Mouse (Mus musculus) lung, adult 2 months (tissue): ENCODE measurements around the gene Hmgb1.

ENCODE experiments used
- CTCF ChIP-seq: fragments of 200-500 bp; IDR thresholded peaks from 2 replicates; pipeline ENCODE4 v1.5.1; 2011; ENCODE audit warnings: mild to moderate bottlenecking, low read length, control low read depth; ENCODE audit not compliant: insufficient read depth
- POLR2A ChIP-seq: fragments of 200-500 bp; IDR thresholded peaks from 2 replicates; pipeline ENCODE4 v1.6.1; 2011; ENCODE audit warnings: low read depth, mild to moderate bottlenecking, control low read depth, low read length, borderline replicate concordance; ENCODE audit errors: extremely low read depth

- TF ChIP-seq POLR2A = 0 out of 2 replicates have a peak, but pooled peaks have one; percentile 2
- TF ChIP-seq CTCF = no peak
Observed at GRCm38 (mm10) chr5:149079018-149079757, 105.1 kb downstream of the Hmgb1 start.
